Mouse (Mus musculus) CH12.LX (cell line): Measurements from ENCODE around the gene Ube2n.

Source experiments
- CTCF ChIP-seq, 2 experiments: IDR thresholded peaks in 1 of 2; conservative IDR thresholded peaks in 1 of 2; 2 replicates each; pipeline ENCODE4 v1.5.1; 2011 to 2012; ENCODE audit warnings: low read depth in 2 of 2, low read length in 2 of 2, improper control_type of control experiment in 1 of 2, inconsistent platforms in 1 of 2, mild to moderate bottlenecking in 1 of 2, moderate library complexity in 1 of 2
- EP300 ChIP-seq: IDR thresholded peaks from 2 replicates; pipeline ENCODE4 v1.6.1; 2011; ENCODE audit warnings: low read length, improper control_type of control experiment
- ETS1 ChIP-seq: conservative IDR thresholded peaks from 2 replicates; pipeline ENCODE4 v1.6.1; 2012; ENCODE audit warnings: low read depth, mild to moderate bottlenecking, inconsistent platforms, low read length, improper control_type of control experiment, moderate library complexity
- KAT2A ChIP-seq: IDR thresholded peaks from 2 replicates; pipeline ENCODE4 v1.6.1; 2012; ENCODE audit warnings: low read length, improper control_type of control experiment, inconsistent platforms; ENCODE audit not compliant: insufficient replicate concordance
- MYC ChIP-seq: IDR thresholded peaks from 2 replicates; pipeline ENCODE4 v1.6.1; 2011; ENCODE audit warnings: low read depth, mild to moderate bottlenecking, improper control_type of control experiment, low read length
- NRF1 ChIP-seq: IDR thresholded peaks from 2 replicates; pipeline ENCODE4 v1.6.1; 2014; ENCODE audit warnings: low read depth, mild to moderate bottlenecking, inconsistent platforms, low read length, improper control_type of control experiment, moderate library complexity
- POLR2A ChIP-seq: IDR thresholded peaks from 2 replicates; pipeline ENCODE4 v1.6.1; 2011; ENCODE audit warnings: low read depth, mild to moderate bottlenecking, improper control_type of control experiment, low read length
- SMC3 ChIP-seq: IDR thresholded peaks from 2 replicates; pipeline ENCODE4 v1.6.1; 2011; ENCODE audit warnings: low read depth, low read length, improper control_type of control experiment
- USF1 ChIP-seq: IDR thresholded peaks from 2 replicates; pipeline ENCODE4 v1.6.1; 2014; ENCODE audit warnings: low read depth, mild to moderate bottlenecking, inconsistent platforms, low read length, improper control_type of control experiment
- USF2 ChIP-seq: conservative IDR thresholded peaks from 2 replicates; pipeline ENCODE4 v1.6.1; 2011; ENCODE audit warnings: low read depth, low read length, improper control_type of control experiment
- ZKSCAN1 ChIP-seq: IDR thresholded peaks from 2 replicates; pipeline ENCODE4 v1.6.1; 2012; ENCODE audit warnings: low read depth, inconsistent platforms, low read length, improper control_type of control experiment, borderline replicate concordance

DNA sequence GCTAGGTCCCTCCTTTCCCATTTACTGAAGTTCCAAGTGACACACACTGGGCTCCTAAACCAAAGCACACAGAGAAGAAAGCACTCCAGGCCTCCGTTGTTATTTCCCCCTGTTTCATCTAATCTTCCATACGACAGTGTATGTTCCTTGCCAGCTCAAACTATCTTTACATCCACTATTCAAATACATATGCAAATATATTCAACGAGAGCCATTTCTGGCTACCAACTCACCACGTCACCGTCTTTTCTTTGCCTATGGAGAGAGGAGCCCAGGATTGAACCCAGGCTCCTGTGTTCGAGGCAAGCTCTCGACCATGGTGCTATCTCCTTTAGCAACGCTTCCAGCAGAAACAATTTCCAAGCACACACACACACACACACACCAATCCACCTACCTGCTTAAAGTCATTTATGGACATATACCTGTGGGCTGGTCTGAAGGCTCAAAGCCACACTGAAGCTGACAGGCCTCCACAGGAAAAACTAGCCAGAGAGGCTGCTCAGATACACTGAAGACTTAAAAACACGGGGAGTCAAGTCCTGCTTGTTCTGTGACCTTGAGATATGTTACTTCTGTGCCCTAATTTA lies 45.5 kb downstream of the Ube2n start:
- TF ChIP-seq POLR2A (no peak), ZKSCAN1 (no peak), EP300 (no peak), CTCF (conservative IDR thresholded peaks at IDR 0.05 in 1 of 2, IDR thresholded peaks at IDR 0.05 in 1 of 2; ENCODE audit: low read depth in 2 of 2, low read length in 2 of 2) (no peak), MYC (no peak), USF2 (no peak), SMC3 (no peak), NRF1 (no peak), KAT2A (no peak), USF1 (no peak), ETS1 (no peak)
